Mouse (Mus musculus): Measurements from ENCODE around the gene Mcee. TPM values are rescaled to one million over a fixed set of nuclear protein-coding genes. Genes with fewer than 3 reads are reported as not detected.

Mcee gene
- total RNA-seq (2023), result 10 to 100 TPM in 1 of 2 experiments, 1 to 10 TPM in 1; 9.8 to 14.7 TPM

GRCm38 (mm10) chr7:64392122-64392818, at the start of gene Mcee, which contains the start of gene Mphosph10:
Gene Mcee (plus strand): TSS chr7:64392607.
Gene Mphosph10 (minus strand): TSS chr7:64392268.

GRCm38 (mm10) chr7:64373830-64374562, 18.4 kb upstream of the Mcee start, which contains the start of gene Fan1:
Gene Fan1 (minus strand): TSS chr7:64374095.

Other genes with a start within 250 kb of the Mcee start
- under 1 TPM in 1 of 2 experiments, not detected in 1; 0.49 TPM for gene Trpm1, start 238.8 kb upstream of the Mcee start, total RNA-seq (2023)
- gene Mtmr10, start 105.0 kb upstream of the Mcee start, total RNA-seq (2023), result 10 to 100 TPM in 1 of 2 experiments, 1 to 10 TPM in 1; 9.0 to 10.6 TPM
- 10 to 100 TPM in 1 of 2 experiments, 1 to 10 TPM in 1; 9.4 to 12.4 TPM for gene Fan1, start 18.5 kb upstream of the Mcee start, total RNA-seq (2023)
- gene Mphosph10, start 339 bp upstream of the Mcee start, total RNA-seq (2023), result 10 to 100 TPM; 50.2 to 59.7 TPM
- gene Apba2, start 109.1 kb downstream of the Mcee start, total RNA-seq (2023), result not detected

Measured in B cell, adult 67 days (primary cell).